Mouse (Mus musculus): ENCODE data around the gene Nop58. TPM values are rescaled to one million over a fixed set of nuclear protein-coding genes. Genes with fewer than 3 reads are reported as not detected.
"Not testable (repeated sequence)": the region's sequence is repeated elsewhere in the genome, so short reads cannot be mapped to it uniquely, and the experiment has no call there.

Nop58 gene
- 226 and 246 TPM in 2 replicates for polyA plus RNA-seq (2015; fragmentation: Nextera tagmentation; extraction: Ambion mirVana)

GRCm38 (mm10) chr1:59684819-59685755 lies at the start of gene Nop58:
Gene Nop58 (plus strand): TSS chr1:59684971.
- H3K27ac ChIP-seq = peak within 1 kb of the TSS; percentile 76
- H3K4me1 ChIP-seq = peaks cover 23% of the 10 kb centered on the region
- H3K4me2 ChIP-seq = peak within 1 kb of the TSS; percentile 95
- peaks cover 6% of the 10 kb centered on the region; the same call in 1 of the 2 replicates for H3K36me3 ChIP-seq (ENCODE audit: poor library complexity, severe bottlenecking)
- ATAC-seq = peak; percentile 98
- H3K9me3 ChIP-seq (replicated peaks) = no peaks in the 10 kb centered on the region
- H3K27me3 ChIP-seq = peaks cover 14% of the 10 kb centered on the region
- peak within 1 kb of the TSS; percentile 78 for H3K9ac ChIP-seq
- peak within 1 kb of the TSS; percentile 70 for H3K4me3 ChIP-seq
- WGBS = under 1% methylated on average over 49 of the region's 49 CpGs

GRCm38 (mm10) chr1:59636349-59636748 lies 48.4 kb upstream of the Nop58 start:
- 70% methylated on average over 1 of the region's 1 CpGs for WGBS
- Histone ChIP-seq H3K9ac (no peak overlapping the region), H3K4me1 (no peaks in the 10 kb centered on the region), H3K36me3 (ENCODE audit: poor library complexity, severe bottlenecking) (peaks cover 10% of the 10 kb centered on the region; the same call in 1 of the 2 replicates), H3K9me3 (replicated peaks) (no peaks in the 10 kb centered on the region), H3K27me3 (no peaks in the 10 kb centered on the region), H3K4me3 (no peak overlapping the region), H3K4me2 (no peak overlapping the region), H3K27ac (no peak overlapping the region)
- ATAC-seq = no peak

GRCm38 (mm10) chr1:59638371-59638770 lies 46.4 kb upstream of the Nop58 start:
- no peak overlapping the region for H3K4me2 ChIP-seq
- no peaks in the 10 kb centered on the region for H3K27me3 ChIP-seq
- no peak for ATAC-seq
- no peak overlapping the region for H3K9ac ChIP-seq
- no peaks in the 10 kb centered on the region for H3K4me1 ChIP-seq
- no peak overlapping the region for H3K4me3 ChIP-seq
- WGBS = 89% methylated on average over 3 of the region's 3 CpGs
- peaks cover 22% of the 10 kb centered on the region for H3K36me3 ChIP-seq (ENCODE audit: poor library complexity, severe bottlenecking)
- no peak overlapping the region for H3K27ac ChIP-seq
- no peaks in the 10 kb centered on the region for H3K9me3 ChIP-seq (replicated peaks)

GRCm38 (mm10) chr1:59642488-59642887 lies 42.3 kb upstream of the Nop58 start:
- Histone ChIP-seq H3K36me3 (ENCODE audit: poor library complexity, severe bottlenecking) (peaks cover 34% of the 10 kb centered on the region), H3K4me2 (no peak overlapping the region), H3K4me3 (no peak overlapping the region), H3K9ac (no peak overlapping the region), H3K4me1 (no peaks in the 10 kb centered on the region), H3K27me3 (no peaks in the 10 kb centered on the region), H3K27ac (no peak overlapping the region), H3K9me3 (replicated peaks) (no peaks in the 10 kb centered on the region)
- whole genome bisulfite sequencing = 91% methylated on average over 1 of the region's 1 CpGs
- ATAC-seq = no peak

GRCm38 (mm10) chr1:59646502-59646901 lies 38.3 kb upstream of the Nop58 start:
- not testable (repeated sequence) for H3K27me3 ChIP-seq; H3K9me3 ChIP-seq (replicated peaks); H3K27ac ChIP-seq; H3K4me3 ChIP-seq; H3K4me2 ChIP-seq; H3K9ac ChIP-seq; ATAC-seq; H3K4me1 ChIP-seq
- H3K36me3 ChIP-seq (ENCODE audit: poor library complexity, severe bottlenecking) = peaks cover 39% of the 10 kb centered on the region
- 93% methylated on average over 2 of the region's 2 CpGs for WGBS

- H3K27me3 ChIP-seq = no peaks in the 10 kb centered on the region
- H3K27ac ChIP-seq = no peak overlapping the region
- ATAC-seq = no peak
- 95% methylated on average over 3 of the region's 3 CpGs for WGBS
- no peaks in the 10 kb centered on the region for H3K9me3 ChIP-seq (replicated peaks)
- no peak overlapping the region for H3K4me3 ChIP-seq
- H3K4me1 ChIP-seq = no peaks in the 10 kb centered on the region
- peaks cover 41% of the 10 kb centered on the region for H3K36me3 ChIP-seq (ENCODE audit: poor library complexity, severe bottlenecking)
- H3K4me2 ChIP-seq = no peak overlapping the region
- no peak overlapping the region for H3K9ac ChIP-seq
These were observed 33.5 kb upstream of the Nop58 start for GRCm38 (mm10) chr1:59651201-59651819.

GRCm38 (mm10) chr1:59653243-59653911 lies 31.4 kb upstream of the Nop58 start:
- Histone ChIP-seq H3K27me3 (no peaks in the 10 kb centered on the region), H3K4me3 (no peak overlapping the region), H3K4me1 (no peaks in the 10 kb centered on the region), H3K36me3 (ENCODE audit: poor library complexity, severe bottlenecking) (peaks cover 35% of the 10 kb centered on the region), H3K9me3 (replicated peaks) (no peaks in the 10 kb centered on the region), H3K27ac (no peak overlapping the region), H3K9ac (no peak overlapping the region), H3K4me2 (no peak overlapping the region)
- no peak for ATAC-seq
- 95% methylated on average over 3 of the region's 3 CpGs for WGBS

- Histone ChIP-seq H3K9me3 (replicated peaks) (no peaks in the 10 kb centered on the region), H3K4me3 (no peak overlapping the region), H3K27ac (no peak overlapping the region), H3K4me2 (no peak overlapping the region), H3K9ac (no peak overlapping the region), H3K27me3 (no peaks in the 10 kb centered on the region), H3K36me3 (ENCODE audit: poor library complexity, severe bottlenecking) (peaks cover 21% of the 10 kb centered on the region), H3K4me1 (no peaks in the 10 kb centered on the region)
- ATAC-seq = no peak
- 91% methylated on average over 7 of the region's 7 CpGs for WGBS
These were observed 28.3 kb upstream of the Nop58 start for GRCm38 (mm10) chr1:59656244-59657171.

GRCm38 (mm10) chr1:59663456-59664135 lies 21.2 kb upstream of the Nop58 start:
- H3K4me3 ChIP-seq = no peak overlapping the region

GRCm38 (mm10) chr1:59668871-59669270 lies 15.9 kb upstream of the Nop58 start:
- no peak for ATAC-seq
- Histone ChIP-seq H3K4me2 (peak overlapping the region; percentile 87), H3K27me3 (no peaks in the 10 kb centered on the region), H3K4me1 (peaks cover 26% of the 10 kb centered on the region), H3K4me3 (no peak overlapping the region), H3K36me3 (ENCODE audit: poor library complexity, severe bottlenecking) (0 out of 2 replicates have a peak, but pooled peaks cover 3% of the 10 kb centered on the region), H3K27ac (no peak overlapping the region), H3K9ac (no peak overlapping the region), H3K9me3 (replicated peaks) (no peaks in the 10 kb centered on the region)
- WGBS = 82% methylated on average over 2 of the region's 2 CpGs

More at GRCm38 (mm10) chr1:59663456-59664135, 21.2 kb upstream of the Nop58 start:
- H3K4me1 ChIP-seq = peaks cover 12% of the 10 kb centered on the region
- ATAC-seq = no peak
- WGBS = 96% methylated on average over 3 of the region's 3 CpGs
- H3K27ac ChIP-seq = no peak overlapping the region
- H3K27me3 ChIP-seq = no peaks in the 10 kb centered on the region
- no peak overlapping the region for H3K9ac ChIP-seq
- no peak overlapping the region for H3K4me2 ChIP-seq
- no peaks in the 10 kb centered on the region for H3K36me3 ChIP-seq (ENCODE audit: poor library complexity, severe bottlenecking)
- H3K9me3 ChIP-seq (replicated peaks) = no peaks in the 10 kb centered on the region
